Mouse (Mus musculus) thymus, adult 2 months (tissue): ENCODE data around the gene Dsn1.

Experiments
- CTCF ChIP-seq: fragments of 200-500 bp; IDR thresholded peaks from 2 replicates; pipeline ENCODE4 v1.5.1; 2012; ENCODE audit warnings: mild to moderate bottlenecking, control low read depth, low read length, moderate library complexity, borderline replicate concordance; ENCODE audit not compliant: control insufficient read depth, poor library complexity, insufficient read depth; ENCODE audit errors: extremely low read depth
- POLR2A ChIP-seq: fragments of 200-500 bp; IDR thresholded peaks from 2 replicates; pipeline ENCODE4 v1.6.1; 2012; ENCODE audit warnings: mild to moderate bottlenecking, low read length, control low read depth, moderate library complexity; ENCODE audit not compliant: control insufficient read depth, poor library complexity, insufficient read depth; ENCODE audit errors: extremely low read depth

DNA sequence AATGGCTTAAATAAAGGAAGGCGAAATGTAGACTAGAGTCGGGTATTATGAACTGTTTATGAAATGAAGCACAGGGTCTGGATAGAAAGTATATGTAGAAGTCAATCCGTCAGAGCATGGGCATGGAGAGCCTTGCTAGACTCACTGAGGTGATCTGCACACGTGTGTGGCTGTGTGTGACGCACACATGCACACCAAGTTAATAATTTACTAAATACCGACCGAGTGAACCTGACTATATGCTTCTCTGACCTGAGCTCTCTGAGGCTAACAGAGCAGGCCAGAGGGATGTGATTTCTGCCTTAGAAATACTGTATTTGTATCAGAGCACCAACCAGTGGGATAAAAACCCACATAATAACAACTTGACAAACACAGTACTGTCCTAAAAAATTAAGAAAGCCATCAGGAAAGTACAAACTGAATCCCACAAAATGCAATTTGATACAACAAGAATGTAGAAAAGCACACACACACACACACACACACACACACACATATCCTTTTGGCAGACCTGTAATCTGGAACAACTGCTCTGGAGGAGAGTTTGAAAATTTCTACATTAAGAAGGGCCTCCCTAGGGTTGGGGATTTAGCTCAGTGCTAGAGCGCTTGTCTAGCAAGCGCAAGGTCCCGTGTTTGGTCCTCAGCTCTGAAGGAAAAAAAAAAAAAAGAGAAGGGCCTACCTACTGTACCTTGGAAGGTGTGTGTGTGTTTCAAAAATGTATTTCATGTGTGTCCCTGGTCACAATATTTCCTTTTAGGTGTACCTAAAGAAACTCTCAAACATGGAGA is 55.5 kb downstream of the Dsn1 start:
- TF ChIP-seq CTCF, result no peak
- no peak for TF ChIP-seq POLR2A
